Mouse (Mus musculus): ENCODE measurements around the gene Cbln3. TPM values are rescaled to one million over a fixed set of nuclear protein-coding genes. Genes with fewer than 3 reads are reported as not detected.

The Cbln3 gene
- polyA plus RNA-seq, 1 experiment from 2014 or later = 0.46 TPM

DNA sequence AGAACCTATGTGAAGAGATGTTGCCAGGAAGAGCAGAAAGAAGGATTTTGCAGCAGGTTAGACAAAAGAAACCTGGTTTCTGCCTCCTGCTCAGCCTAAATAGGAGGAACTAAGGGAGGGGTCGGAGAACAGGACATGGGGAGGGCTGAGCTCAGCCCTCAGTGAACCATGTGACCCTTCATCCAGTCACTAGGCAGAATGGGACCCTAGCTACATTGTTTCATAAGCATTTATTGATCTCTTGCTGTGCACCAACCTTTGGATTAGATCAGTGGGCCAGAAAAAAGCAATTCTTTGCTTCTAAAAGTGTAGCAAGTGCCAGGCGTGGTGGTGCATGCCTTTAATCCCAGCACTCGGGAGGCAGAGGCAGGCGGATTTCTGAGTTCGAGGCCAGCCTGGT is 45.9 kb downstream of the Cbln3 start:
- H3K9ac ChIP-seq = no peak overlapping the region
- no peak overlapping the region for H3K4me3 ChIP-seq
- H3K4me1 ChIP-seq = peaks cover 29% of the 10 kb centered on the region
- no peaks in the 10 kb centered on the region for H3K27me3 ChIP-seq
- no peak for ATAC-seq (ENCODE audit: insufficient number of reproducible peaks, low FRiP score, low TSS enrichment, low read depth)
- 89% methylated on average over 5 of the region's 5 CpGs for WGBS
- peaks cover 7% of the 10 kb centered on the region; the same call in 1 of the 2 replicates for H3K36me3 ChIP-seq
- no peaks in the 10 kb centered on the region for H3K9me3 ChIP-seq
- H3K27ac ChIP-seq = no peak overlapping the region
- H3K4me2 ChIP-seq = no peak overlapping the region

- Histone ChIP-seq H3K9ac (no peak overlapping the region), H3K4me1 (peaks cover 42% of the 10 kb centered on the region), H3K27ac (no peak overlapping the region), H3K9me3 (no peaks in the 10 kb centered on the region), H3K27me3 (no peaks in the 10 kb centered on the region), H3K36me3 (peaks cover 34% of the 10 kb centered on the region), H3K4me3 (no peak overlapping the region), H3K4me2 (no peak overlapping the region)
- no peak for ATAC-seq (ENCODE audit: insufficient number of reproducible peaks, low FRiP score, low TSS enrichment, low read depth)
- 72% methylated on average over 5 of the region's 5 CpGs for WGBS
Observed at GRCm38 (mm10) chr14:55834808-55835533, 49.2 kb downstream of the Cbln3 start.

GRCm38 (mm10) chr14:55833126-55833525 is 51.1 kb downstream of the Cbln3 start:
- Histone ChIP-seq H3K4me1 (peaks cover 53% of the 10 kb centered on the region), H3K27ac (0 out of 2 replicates have a peak overlapping the region, but pooled peaks have one; percentile 33), H3K4me3 (no peak overlapping the region), H3K36me3 (peaks cover 52% of the 10 kb centered on the region), H3K9ac (no peak overlapping the region), H3K27me3 (no peaks in the 10 kb centered on the region), H3K9me3 (no peaks in the 10 kb centered on the region), H3K4me2 (no peak overlapping the region)
- WGBS = 83% methylated on average over 4 of the region's 4 CpGs
- ATAC-seq (ENCODE audit: insufficient number of reproducible peaks, low FRiP score, low TSS enrichment, low read depth) = no peak

GRCm38 (mm10) chr14:55830331-55830730 is 53.9 kb downstream of the Cbln3 start:
- H3K27me3 ChIP-seq = no peaks in the 10 kb centered on the region
- no peak overlapping the region for H3K27ac ChIP-seq
- H3K4me1 ChIP-seq = peaks cover 65% of the 10 kb centered on the region
- H3K36me3 ChIP-seq = peaks cover 63% of the 10 kb centered on the region
- H3K4me3 ChIP-seq = no peak overlapping the region
- no peak for ATAC-seq (ENCODE audit: insufficient number of reproducible peaks, low FRiP score, low TSS enrichment, low read depth)
- H3K9ac ChIP-seq = no peak overlapping the region
- no peak overlapping the region for H3K4me2 ChIP-seq
- no peaks in the 10 kb centered on the region for H3K9me3 ChIP-seq
- WGBS = 77% methylated on average over 4 of the region's 4 CpGs

- ATAC-seq (ENCODE audit: insufficient number of reproducible peaks, low FRiP score, low TSS enrichment, low read depth) = no peak
- Histone ChIP-seq H3K4me2 (no peak overlapping the region), H3K4me3 (no peak overlapping the region), H3K36me3 (peaks cover 63% of the 10 kb centered on the region), H3K27ac (no peak overlapping the region), H3K9ac (no peak overlapping the region), H3K27me3 (no peaks in the 10 kb centered on the region), H3K4me1 (peaks cover 60% of the 10 kb centered on the region), H3K9me3 (no peaks in the 10 kb centered on the region)
- 85% methylated on average over 16 of the region's 16 CpGs for WGBS
Observed at GRCm38 (mm10) chr14:55829854-55830253, 54.3 kb downstream of the Cbln3 start.

Other genes with a start within 250 kb of the Cbln3 start
- 107 and 125 TPM in 2 replicates for gene Ipo4, start 248.4 kb downstream of the Cbln3 start, polyA plus RNA-seq (2015; fragmentation: Nextera tagmentation; extraction: Ambion mirVana)
- 1.5 and 1.6 TPM in 2 replicates for gene Gm49378, start 246.5 kb downstream of the Cbln3 start, polyA plus RNA-seq (2015; fragmentation: Nextera tagmentation; extraction: Ambion mirVana)
- 115 and 124 TPM in 2 replicates for gene Tm9sf1, start 240.6 kb downstream of the Cbln3 start, polyA plus RNA-seq (2015; fragmentation: Nextera tagmentation; extraction: Ambion mirVana)
- gene Tssk4, start 234.2 kb downstream of the Cbln3 start, polyA plus RNA-seq (2015; fragmentation: Nextera tagmentation; extraction: Ambion mirVana) = 1.0 and 1.1 TPM in 2 replicates
- gene Mdp1, start 223.9 kb downstream of the Cbln3 start, polyA plus RNA-seq (2015; fragmentation: Nextera tagmentation; extraction: Ambion mirVana) = 56.0 and 58.7 TPM in 2 replicates
- gene Gmpr2, start 212.5 kb downstream of the Cbln3 start, polyA plus RNA-seq (2015; fragmentation: Nextera tagmentation; extraction: Ambion mirVana) = 61.0 and 61.1 TPM in 2 replicates
- gene Nedd8, start 212.3 kb downstream of the Cbln3 start, polyA plus RNA-seq (2015; fragmentation: Nextera tagmentation; extraction: Ambion mirVana) = 536 and 558 TPM in 2 replicates
- gene Tinf2, start 202.6 kb downstream of the Cbln3 start, polyA plus RNA-seq (2015; fragmentation: Nextera tagmentation; extraction: Ambion mirVana) = 31.5 and 33.3 TPM in 2 replicates
- gene Tgm1, start 170.5 kb downstream of the Cbln3 start, polyA plus RNA-seq (2015; fragmentation: Nextera tagmentation; extraction: Ambion mirVana) = 47.8 and 48.0 TPM in 2 replicates
- gene Rabggta, start 162.1 kb downstream of the Cbln3 start, polyA plus RNA-seq (2015; fragmentation: Nextera tagmentation; extraction: Ambion mirVana) = 29.4 and 31.3 TPM in 2 replicates
- 83.3 and 93.4 TPM in 2 replicates for gene Dhrs1, start 138.7 kb downstream of the Cbln3 start, polyA plus RNA-seq (2015; fragmentation: Nextera tagmentation; extraction: Ambion mirVana)
- 27.9 and 31.9 TPM in 2 replicates for gene Nop9, start 138.7 kb downstream of the Cbln3 start, polyA plus RNA-seq (2015; fragmentation: Nextera tagmentation; extraction: Ambion mirVana)
- 0.58 and 0.74 TPM in 2 replicates for gene Cideb, start 125.9 kb downstream of the Cbln3 start, polyA plus RNA-seq (2015; fragmentation: Nextera tagmentation; extraction: Ambion mirVana)
- gene Ltb4r2, start 123.0 kb downstream of the Cbln3 start, polyA plus RNA-seq (2015; fragmentation: Nextera tagmentation; extraction: Ambion mirVana) = 0.83 and 1.3 TPM in 2 replicates
- gene Ltb4r1, start 118.4 kb downstream of the Cbln3 start, polyA plus RNA-seq (2015; fragmentation: Nextera tagmentation; extraction: Ambion mirVana) = 1.2 and 1.4 TPM in 2 replicates
- gene Adcy4, start 100.3 kb downstream of the Cbln3 start, polyA plus RNA-seq (2015; fragmentation: Nextera tagmentation; extraction: Ambion mirVana) = 16.8 and 21.3 TPM in 2 replicates
- 35.0 and 37.6 TPM in 2 replicates for gene Ripk3, start 95.5 kb downstream of the Cbln3 start, polyA plus RNA-seq (2015; fragmentation: Nextera tagmentation; extraction: Ambion mirVana)
- 89.3 and 95.9 TPM in 2 replicates for gene Nfatc4, start 61.2 kb downstream of the Cbln3 start, polyA plus RNA-seq (2015; fragmentation: Nextera tagmentation; extraction: Ambion mirVana)
- 21.6 and 25.5 TPM in 2 replicates for gene Nynrin, start 30.4 kb downstream of the Cbln3 start, polyA plus RNA-seq (2015; fragmentation: Nextera tagmentation; extraction: Ambion mirVana)
- 18.6 and 20.5 TPM in 2 replicates for gene Khnyn, start 555 bp upstream of the Cbln3 start, polyA plus RNA-seq (2015; fragmentation: Nextera tagmentation; extraction: Ambion mirVana)
- 87.1 and 91.0 TPM in 2 replicates for gene Sdr39u1, start 15.9 kb upstream of the Cbln3 start, polyA plus RNA-seq (2015; fragmentation: Nextera tagmentation; extraction: Ambion mirVana)
- gene Cma1, start 60.3 kb upstream of the Cbln3 start, polyA plus RNA-seq (2015; fragmentation: Nextera tagmentation; extraction: Ambion mirVana) = 401 and 411 TPM in 2 replicates
- 1.00 and 1.0 TPM in 2 replicates for gene Cma2, start 66.6 kb upstream of the Cbln3 start, polyA plus RNA-seq (2015; fragmentation: Nextera tagmentation; extraction: Ambion mirVana)
- 0.14 and 0.35 TPM in 2 replicates for gene Mcpt1, start 133.6 kb upstream of the Cbln3 start, polyA plus RNA-seq (2015; fragmentation: Nextera tagmentation; extraction: Ambion mirVana)
- not detected in 2 replicates for gene Mcpt9, start 146.1 kb upstream of the Cbln3 start, polyA plus RNA-seq (2015; fragmentation: Nextera tagmentation; extraction: Ambion mirVana)
- 1.6 and 1.9 TPM in 2 replicates for gene Mcpt2, start 157.6 kb upstream of the Cbln3 start, polyA plus RNA-seq (2015; fragmentation: Nextera tagmentation; extraction: Ambion mirVana)
- 8.6 and 10.2 TPM in 2 replicates for gene Mcpt4, start 177.9 kb upstream of the Cbln3 start, polyA plus RNA-seq (2015; fragmentation: Nextera tagmentation; extraction: Ambion mirVana)
- gene Mcpt8, start 200.9 kb upstream of the Cbln3 start, polyA plus RNA-seq (2015; fragmentation: Nextera tagmentation; extraction: Ambion mirVana) = 2.1 and 2.3 TPM in 2 replicates
- gene Ctsg, start 218.2 kb upstream of the Cbln3 start, polyA plus RNA-seq (2015; fragmentation: Nextera tagmentation; extraction: Ambion mirVana) = 0.53 and 0.72 TPM in 2 replicates
- 0.52 TPM in 1 of 2 replicates, not detected in the other for gene Gzme, start 236.2 kb upstream of the Cbln3 start, polyA plus RNA-seq (2015; fragmentation: Nextera tagmentation; extraction: Ambion mirVana)
- not detected in 2 replicates for gene Gzmd, start 248.2 kb upstream of the Cbln3 start, polyA plus RNA-seq (2015; fragmentation: Nextera tagmentation; extraction: Ambion mirVana)

Measured in limb, embryonic 15.5 days (tissue).